Mouse (Mus musculus): ENCODE measurements at regions not wholly inside any gene's neighbourhood (a gene's known extent, or its start where the extent isn't known, plus 50 kb on each side); places are given as distances from the start of the nearest gene placed in this dataset.

DNA sequence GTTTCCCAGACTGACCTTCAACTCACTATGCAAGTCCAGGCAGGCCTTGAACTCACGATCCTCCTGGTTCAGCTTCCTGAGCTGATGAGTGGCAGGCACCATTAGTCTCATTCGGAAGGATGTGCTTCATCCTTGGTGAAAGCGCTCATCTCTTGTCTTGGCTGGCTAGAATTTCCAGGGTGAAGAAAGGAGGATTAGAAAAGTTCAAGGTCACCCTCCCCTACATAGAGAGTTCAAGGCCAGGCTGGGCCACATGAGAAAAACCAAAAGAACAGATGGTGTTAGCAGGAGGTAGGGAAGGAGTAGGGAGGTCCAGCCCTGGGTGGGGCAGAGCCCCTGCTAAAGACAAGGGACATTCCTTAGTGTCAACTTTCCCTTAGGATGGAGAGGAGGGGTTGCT, 193.0 kb downstream of the Parn start:
- TF ChIP-seq CTCF (IDR thresholded peaks at IDR 0.05; ENCODE audit: borderline replicate concordance, insufficient read depth, low read length) (no peak), POLR2A (IDR thresholded peaks at IDR 0.05; ENCODE audit: low read depth, low read length) (no peak)
